Mouse (Mus musculus): ENCODE results near the gene Ppp2r5d. TPM values are rescaled to one million over a fixed set of nuclear protein-coding genes. Genes with fewer than 3 reads are reported as not detected.

Ppp2r5d gene
- polyA plus RNA-seq, 1 experiment from 2014 or later = 111 TPM

GRCm38 (mm10) chr17:46698515-46698914, 6.4 kb downstream of the Ppp2r5d start:
- Histone ChIP-seq H3K9ac (no peak overlapping the region), H3K27me3 (no peaks in the 10 kb centered on the region), H3K27ac (no peak overlapping the region), H3K4me3 (no peak overlapping the region), H3K4me2 (replicated peaks) (no peak overlapping the region), H3K9me3 (no peaks in the 10 kb centered on the region), H3K4me1 (peaks cover 17% of the 10 kb centered on the region), H3K36me3 (peaks cover 41% of the 10 kb centered on the region)
- ATAC-seq (ENCODE audit: insufficient number of reproducible peaks, insufficient read depth, low FRiP score, low TSS enrichment) = no peak
- 88% methylated on average over 6 of the region's 6 CpGs for WGBS

DNA sequence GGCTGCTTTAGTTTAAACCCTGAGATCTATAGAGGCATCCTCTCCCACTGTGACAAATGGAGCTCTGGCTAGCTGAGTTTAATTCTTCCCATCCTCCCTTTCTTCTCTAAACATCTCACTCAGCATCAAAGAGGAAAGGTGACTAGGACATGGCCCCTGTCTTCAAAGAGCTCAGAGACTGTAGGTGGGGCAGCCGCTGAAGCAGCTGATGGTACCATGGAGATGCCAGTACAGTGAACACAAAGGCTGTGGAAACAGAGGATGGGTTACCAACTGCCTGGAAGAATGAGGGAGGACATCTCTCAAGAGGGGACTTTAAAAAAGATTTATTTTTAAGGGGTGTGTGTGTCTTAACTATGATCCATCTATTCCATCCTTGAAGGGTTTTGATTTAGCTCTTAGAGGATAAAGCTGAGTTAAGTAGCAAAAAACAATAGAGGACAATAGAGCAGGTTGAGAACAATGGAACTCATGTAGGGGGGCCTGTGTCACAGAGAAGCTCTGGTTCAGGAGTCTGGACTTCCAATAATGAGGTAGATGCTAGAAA, 10.3 kb downstream of the Ppp2r5d start:
- Histone ChIP-seq H3K27me3 (no peaks in the 10 kb centered on the region), H3K4me1 (no peaks in the 10 kb centered on the region), H3K9me3 (no peaks in the 10 kb centered on the region), H3K9ac (no peak overlapping the region), H3K27ac (no peak overlapping the region), H3K4me2 (replicated peaks) (no peak overlapping the region), H3K36me3 (peaks cover 47% of the 10 kb centered on the region), H3K4me3 (no peak overlapping the region)
- no peak for ATAC-seq (ENCODE audit: insufficient number of reproducible peaks, insufficient read depth, low FRiP score, low TSS enrichment)
- WGBS = 97% methylated on average over 1 of the region's 1 CpGs

DNA sequence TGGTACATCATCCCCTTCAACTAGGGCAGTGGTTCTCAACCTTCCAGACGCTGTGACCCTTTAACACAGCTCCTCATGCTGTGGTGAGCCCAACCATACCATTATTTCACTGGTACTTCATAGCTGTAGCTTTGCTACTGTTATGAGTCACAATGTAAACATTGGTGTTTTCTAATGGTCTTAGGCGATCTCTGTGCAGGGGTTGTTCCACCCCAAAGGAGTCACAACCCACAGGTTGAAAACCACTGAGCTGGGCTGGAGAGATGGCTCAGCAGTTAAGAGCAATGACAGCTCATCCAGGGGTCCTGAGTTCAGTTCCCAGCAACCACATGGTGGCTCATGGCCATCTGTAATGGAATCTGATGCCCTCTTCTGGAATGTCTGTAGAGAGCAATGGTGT, 13.5 kb downstream of the Ppp2r5d start:
- no peak for ATAC-seq (ENCODE audit: insufficient number of reproducible peaks, insufficient read depth, low FRiP score, low TSS enrichment)
- H3K4me1 ChIP-seq = no peaks in the 10 kb centered on the region
- peaks cover 31% of the 10 kb centered on the region for H3K36me3 ChIP-seq
- no peak overlapping the region for H3K9ac ChIP-seq
- H3K27me3 ChIP-seq = no peaks in the 10 kb centered on the region
- no peak overlapping the region for H3K4me3 ChIP-seq
- no peaks in the 10 kb centered on the region for H3K9me3 ChIP-seq
- no peak overlapping the region for H3K27ac ChIP-seq
- no peak overlapping the region for H3K4me2 ChIP-seq (replicated peaks)
- WGBS = 93% methylated on average over 2 of the region's 2 CpGs

DNA sequence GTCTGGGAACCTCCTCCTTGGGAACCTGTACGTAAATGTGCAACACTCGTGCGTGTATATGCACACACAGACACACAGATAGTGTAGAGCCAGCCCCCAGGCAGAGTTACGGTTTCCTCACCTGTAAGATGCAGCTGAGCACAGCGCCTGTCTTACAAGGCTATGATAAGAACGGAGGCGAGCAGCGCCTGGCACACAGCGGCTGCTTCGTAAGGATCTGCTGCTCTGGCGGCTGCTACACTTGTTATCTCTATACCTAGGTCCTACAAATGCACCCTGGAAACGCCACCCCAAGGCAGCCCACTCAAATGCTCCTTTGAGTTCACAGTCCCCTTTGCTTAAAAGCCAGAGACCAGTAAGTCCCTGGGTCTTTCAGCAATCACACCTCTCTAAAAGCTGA, 14.2 kb downstream of the Ppp2r5d start:
- H3K36me3 ChIP-seq = peaks cover 34% of the 10 kb centered on the region
- H3K4me2 ChIP-seq (replicated peaks) = no peak overlapping the region
- H3K27me3 ChIP-seq = no peaks in the 10 kb centered on the region
- H3K27ac ChIP-seq = no peak overlapping the region
- WGBS = 91% methylated on average over 12 of the region's 12 CpGs
- H3K4me1 ChIP-seq = no peaks in the 10 kb centered on the region
- no peaks in the 10 kb centered on the region for H3K9me3 ChIP-seq
- no peak overlapping the region for H3K9ac ChIP-seq
- no peak for ATAC-seq (ENCODE audit: insufficient number of reproducible peaks, insufficient read depth, low FRiP score, low TSS enrichment)
- H3K4me3 ChIP-seq = no peak overlapping the region

- Histone ChIP-seq H3K27me3 (no peaks in the 10 kb centered on the region), H3K9ac (no peak overlapping the region), H3K27ac (no peak overlapping the region), H3K4me2 (replicated peaks) (no peak overlapping the region), H3K36me3 (peaks cover 53% of the 10 kb centered on the region), H3K4me1 (peaks cover 9% of the 10 kb centered on the region), H3K9me3 (no peaks in the 10 kb centered on the region), H3K4me3 (no peak overlapping the region)
- ATAC-seq (ENCODE audit: insufficient number of reproducible peaks, insufficient read depth, low FRiP score, low TSS enrichment) = no peak
- WGBS = 93% methylated on average over 6 of the region's 6 CpGs
Measured at GRCm38 (mm10) chr17:46685913-46686312, 19.0 kb downstream of the Ppp2r5d start.

DNA sequence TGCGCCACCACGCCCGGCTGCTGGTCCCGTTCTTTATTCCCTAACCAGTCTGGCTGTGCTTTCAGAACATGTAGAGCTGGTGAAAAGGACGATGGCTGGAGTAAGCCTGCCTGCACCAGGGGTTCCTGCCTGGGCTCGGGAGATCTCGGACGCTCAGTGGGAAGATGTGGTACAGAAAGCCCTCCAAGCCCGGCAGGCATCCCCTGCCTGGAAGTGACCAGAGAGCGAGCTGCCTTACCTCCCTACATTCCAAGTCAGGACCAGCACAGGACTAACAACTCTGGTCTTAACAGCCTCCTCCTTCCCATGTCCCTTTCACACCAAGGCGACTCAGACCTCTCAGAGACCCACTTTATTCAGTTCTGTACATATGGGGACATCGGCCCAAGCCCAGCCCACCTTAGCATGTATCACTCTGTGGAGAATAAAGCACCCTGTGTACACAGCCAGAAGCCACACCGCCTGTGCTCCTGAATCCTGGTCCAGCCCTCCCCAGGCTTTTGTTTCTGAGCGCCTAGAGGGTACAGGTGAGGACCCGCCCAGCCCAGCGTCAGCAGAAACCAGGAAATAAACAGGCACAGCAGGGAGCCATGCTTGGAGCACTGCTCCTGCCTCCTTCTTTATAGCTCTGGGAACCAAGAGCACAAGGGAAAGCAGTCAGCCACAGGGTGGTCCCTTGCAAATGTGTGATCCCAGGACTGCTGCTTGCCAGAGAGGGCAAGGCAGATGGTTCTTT, 22.1 kb downstream of the Ppp2r5d start:
- Histone ChIP-seq H3K36me3 (peaks cover 52% of the 10 kb centered on the region), H3K4me3 (no peak overlapping the region), H3K9me3 (no peaks in the 10 kb centered on the region), H3K4me2 (replicated peaks) (no peak overlapping the region), H3K4me1 (peaks cover 24% of the 10 kb centered on the region), H3K9ac (no peak overlapping the region), H3K27me3 (no peaks in the 10 kb centered on the region), H3K27ac (no peak overlapping the region)
- ATAC-seq (ENCODE audit: insufficient number of reproducible peaks, insufficient read depth, low FRiP score, low TSS enrichment) = no peak
- 84% methylated on average over 16 of the region's 16 CpGs for WGBS

GRCm38 (mm10) chr17:46681466-46682118, 23.3 kb downstream of the Ppp2r5d start:
- Histone ChIP-seq H3K27me3 (no peaks in the 10 kb centered on the region), H3K4me2 (replicated peaks) (peak overlapping the region; percentile 92), H3K9me3 (no peaks in the 10 kb centered on the region), H3K27ac (peak overlapping the region; percentile 83), H3K4me1 (peaks cover 24% of the 10 kb centered on the region), H3K36me3 (peaks cover 56% of the 10 kb centered on the region), H3K4me3 (peak overlapping the region; percentile 89), H3K9ac (peak overlapping the region; percentile 77)
- no peak for ATAC-seq (ENCODE audit: insufficient number of reproducible peaks, insufficient read depth, low FRiP score, low TSS enrichment)
- 22% methylated on average over 12 of the region's 12 CpGs for WGBS

DNA sequence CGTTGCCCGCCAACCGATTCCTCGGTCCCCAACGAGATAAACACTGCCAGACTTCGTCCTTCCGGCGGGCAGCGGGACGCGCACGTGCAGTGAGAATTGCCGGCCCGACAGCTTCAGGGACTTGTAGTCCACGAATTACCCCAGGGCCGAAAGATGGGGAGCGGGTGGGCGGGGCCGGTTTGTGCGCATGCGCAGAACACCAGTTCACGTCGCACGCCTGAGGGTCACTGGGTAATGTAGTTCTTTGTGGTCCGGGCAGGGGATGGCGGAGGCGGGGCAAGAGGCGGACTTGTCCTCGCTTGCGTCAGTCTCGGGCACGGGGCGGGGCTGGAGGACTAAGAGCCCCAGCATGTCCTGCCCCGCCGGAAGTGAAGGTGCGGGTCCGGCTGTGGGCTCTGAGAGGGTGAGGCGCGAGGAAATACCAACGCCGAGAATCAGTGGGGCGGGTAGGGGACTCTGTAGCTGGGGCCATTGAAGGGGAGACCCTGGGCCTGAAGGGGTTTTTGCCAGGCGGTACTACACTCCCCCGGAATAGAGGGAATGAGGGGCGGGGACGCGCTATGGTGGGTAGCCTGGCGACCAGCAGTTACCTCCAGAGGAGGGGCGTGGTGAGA, 24.0 kb downstream of the Ppp2r5d start, which contains the start of gene Klhdc3:
Gene Klhdc3 (minus strand): TSS at position 155 of the 614 bp plus-strand sequence.
- peaks cover 24% of the 10 kb centered on the region for H3K4me1 ChIP-seq
- H3K9me3 ChIP-seq = no peaks in the 10 kb centered on the region
- H3K4me2 ChIP-seq (replicated peaks) = peak within 1 kb of the TSS; percentile 92
- H3K9ac ChIP-seq = peak within 1 kb of the TSS; percentile 77
- ATAC-seq (ENCODE audit: insufficient number of reproducible peaks, insufficient read depth, low FRiP score, low TSS enrichment) = peak; percentile 94
- H3K4me3 ChIP-seq = peak within 1 kb of the TSS; percentile 89
- no peaks in the 10 kb centered on the region for H3K27me3 ChIP-seq
- H3K27ac ChIP-seq = peak within 1 kb of the TSS; percentile 93
- WGBS = under 1% methylated on average over 49 of the region's 49 CpGs
- peaks cover 56% of the 10 kb centered on the region for H3K36me3 ChIP-seq

- ATAC-seq (ENCODE audit: insufficient number of reproducible peaks, insufficient read depth, low FRiP score, low TSS enrichment) = peak; percentile 24
- WGBS = under 1% methylated on average over 34 of the region's 34 CpGs
- H3K4me1 ChIP-seq = peaks cover 25% of the 10 kb centered on the region
- no peaks in the 10 kb centered on the region for H3K9me3 ChIP-seq
- H3K27me3 ChIP-seq = no peaks in the 10 kb centered on the region
- H3K9ac ChIP-seq = peak overlapping the region; percentile 77
- H3K4me2 ChIP-seq (replicated peaks) = peak overlapping the region; percentile 92
- peak overlapping the region; percentile 93 for H3K27ac ChIP-seq
- peak overlapping the region; percentile 89 for H3K4me3 ChIP-seq
- peaks cover 56% of the 10 kb centered on the region for H3K36me3 ChIP-seq
Measured at GRCm38 (mm10) chr17:46679843-46680759, 24.8 kb downstream of the Ppp2r5d start.

GRCm38 (mm10) chr17:46678911-46679310, 26.0 kb downstream of the Ppp2r5d start:
- peak overlapping the region; percentile 89 for H3K4me3 ChIP-seq
- H3K9me3 ChIP-seq = no peaks in the 10 kb centered on the region
- WGBS = 32% methylated on average over 9 of the region's 9 CpGs
- no peak for ATAC-seq (ENCODE audit: insufficient number of reproducible peaks, insufficient read depth, low FRiP score, low TSS enrichment)
- H3K4me2 ChIP-seq (replicated peaks) = peak overlapping the region; percentile 92
- H3K9ac ChIP-seq = peak overlapping the region; percentile 77
- H3K36me3 ChIP-seq = peaks cover 49% of the 10 kb centered on the region
- no peaks in the 10 kb centered on the region for H3K27me3 ChIP-seq
- H3K27ac ChIP-seq = peak overlapping the region; percentile 57; the same call in 1 of the 2 replicates
- H3K4me1 ChIP-seq = peaks cover 33% of the 10 kb centered on the region

DNA sequence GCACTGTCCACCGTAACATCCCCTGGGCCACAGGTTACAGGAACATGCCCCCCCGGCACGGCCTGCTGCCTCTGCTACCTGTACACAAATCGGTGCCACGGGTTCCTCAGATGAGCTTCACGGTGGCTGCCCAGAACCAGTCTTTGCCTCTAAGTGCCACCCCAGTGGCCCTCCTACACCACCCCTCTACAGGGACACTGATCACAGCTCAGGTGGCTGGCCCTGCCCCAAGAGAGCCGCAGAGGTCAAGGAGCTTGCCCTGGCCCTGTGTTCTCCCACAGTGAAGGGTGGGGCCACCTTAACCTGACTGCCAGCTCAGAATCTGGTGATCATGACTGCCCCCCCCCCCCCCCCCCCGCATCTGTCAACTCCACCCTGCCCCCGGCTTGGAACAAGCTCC, 26.5 kb downstream of the Ppp2r5d start, which contains the start of gene Mea1:
Gene Mea1 (plus strand): TSS at position 378 of the 400 bp plus-strand sequence.
- 93% methylated on average over 8 of the region's 9 CpGs for WGBS
- H3K27ac ChIP-seq = peak within 1 kb of the TSS; percentile 57; the same call in 1 of the 2 replicates
- peaks cover 44% of the 10 kb centered on the region for H3K36me3 ChIP-seq

More for the DNA sequence above, 26.5 kb downstream of the Ppp2r5d start, which contains the start of gene Mea1:
- peak within 1 kb of the TSS; percentile 92 for H3K4me2 ChIP-seq (replicated peaks)
- peak within 1 kb of the TSS; percentile 89 for H3K4me3 ChIP-seq
- H3K9ac ChIP-seq = peak within 1 kb of the TSS; percentile 77
- no peaks in the 10 kb centered on the region for H3K9me3 ChIP-seq
- peaks cover 35% of the 10 kb centered on the region for H3K4me1 ChIP-seq
- ATAC-seq (ENCODE audit: insufficient number of reproducible peaks, insufficient read depth, low FRiP score, low TSS enrichment) = no peak
- no peaks in the 10 kb centered on the region for H3K27me3 ChIP-seq

All from embryonic facial prominence, embryonic 12.5 days (tissue).